Mouse (Mus musculus) heart, postnatal 0 days (tissue): ENCODE results near the gene Spata32.

Experiments used
- CTCF ChIP-seq: IDR thresholded peaks from 2 replicates; pipeline ENCODE4 v1.5.1; 2016; ENCODE audit warnings: antibody characterized with exemption, control low read depth, low read depth
- EP300 ChIP-seq: IDR thresholded peaks from 2 replicates; pipeline ENCODE4 v1.6.1; 2016; ENCODE audit warnings: antibody characterized with exemption, low read depth

DNA sequence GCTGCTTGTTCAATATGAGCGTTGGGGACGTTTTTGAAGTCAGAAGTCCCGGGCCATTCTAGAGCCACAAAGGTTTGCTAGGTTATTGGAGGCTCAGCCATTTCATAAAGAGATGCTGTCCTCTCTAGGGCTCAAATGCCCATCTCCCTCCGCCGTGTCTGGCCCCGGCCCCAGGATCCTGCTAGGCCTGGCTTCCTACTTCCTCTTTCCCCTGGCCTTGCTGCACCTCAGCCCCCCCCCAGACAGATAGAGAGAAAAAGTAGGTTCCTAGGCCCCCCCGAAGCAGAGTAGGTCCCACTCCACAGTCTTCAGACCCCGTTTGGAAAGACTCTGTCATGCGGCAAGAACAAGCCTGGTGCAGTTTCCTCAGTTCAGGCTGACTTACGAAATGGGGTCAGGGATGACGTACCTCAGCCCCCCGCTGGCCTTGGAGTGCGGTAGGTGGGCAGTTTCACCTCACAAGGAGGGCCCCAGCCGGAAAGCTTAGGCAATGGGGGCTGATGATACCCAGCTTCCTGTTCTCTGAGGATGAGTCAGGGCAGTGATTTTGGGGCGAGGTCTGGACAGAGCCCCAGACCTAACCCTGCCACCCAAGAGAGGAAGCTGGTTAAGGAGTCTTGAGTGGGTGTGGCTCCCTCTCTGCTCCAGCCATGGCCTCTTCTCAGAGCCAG, 40.3 kb downstream of the Spata32 start:
- TF ChIP-seq CTCF (no peak), EP300 (no peak)
